Mouse (Mus musculus): ENCODE measurements around the gene Cacna2d1.

- TF ChIP-seq CTCF (IDR thresholded peaks at IDR 0.05; ENCODE audit: borderline replicate concordance, insufficient read depth, low read depth, low read length) (no peak), POLR2A (IDR thresholded peaks at IDR 0.05; ENCODE audit: borderline replicate concordance, insufficient read depth, low read length) (peak; percentile 41; the same call in 1 of the 2 replicates)
Measured at GRCm38 (mm10) chr5:15934376-15935233, at the start of gene Cacna2d1.
